Mouse (Mus musculus) hindbrain, embryonic 14.5 days (tissue): ENCODE results near the gene Tmtc2. TPM values are rescaled to one million over a fixed set of nuclear protein-coding genes. Genes with fewer than 3 reads are reported as not detected.

Experiments
- ATAC-seq: fragments of 200-750 bp; cut with Nextera tagmentation; 2 replicates; pipeline ENCODE4 v1.8.0; 2017; ENCODE audit warnings: moderate number of reproducible peaks, mild to moderate bottlenecking, moderate TSS enrichment, moderate library complexity; ENCODE audit not compliant: low FRiP score
- DNase-seq: peaks from one replicate; pipeline ENCODE4 v3.0.0-alpha.2; 2015; ENCODE audit warnings: low spot score
- H3K27ac ChIP-seq: fragments of 300-500 bp; sonication (generic); 2 replicates; pipeline ENCODE4 v1.5.1; 2014; ENCODE audit warnings: mild to moderate bottlenecking, moderate library complexity
- H3K27me3 ChIP-seq: fragments of 300-500 bp; sonication (generic); 2 replicates; pipeline ENCODE4 v1.6.1; 2014; ENCODE audit warnings: mild to moderate bottlenecking, low read length, mixed read lengths; ENCODE audit not compliant: control insufficient read depth, insufficient read depth
- H3K36me3 ChIP-seq: fragments of 300-500 bp; sonication (generic); replicated peaks from 2 replicates; pipeline ENCODE4 v1.6.1; 2014; ENCODE audit not compliant: control insufficient read depth, insufficient read depth
- H3K4me1 ChIP-seq: fragments of 300-500 bp; sonication (generic); replicated peaks from 2 replicates; pipeline ENCODE4 v1.6.1; 2014; ENCODE audit warnings: antibody characterized with exemption, low read length, mixed read lengths; ENCODE audit not compliant: control insufficient read depth, insufficient read depth
- H3K4me2 ChIP-seq: fragments of 300-500 bp; sonication (generic); replicated peaks from 2 replicates; pipeline ENCODE4 v1.6.1; 2014; ENCODE audit warnings: mild to moderate bottlenecking, moderate library complexity
- H3K4me3 ChIP-seq: fragments of 300-500 bp; sonication (generic); replicated peaks from 2 replicates; pipeline ENCODE4 v1.5.1; 2014; ENCODE audit warnings: mild to moderate bottlenecking, low read length
- H3K9ac ChIP-seq: fragments of 300-500 bp; sonication (generic); 2 replicates; pipeline ENCODE4 v1.6.1; 2014
- H3K9me3 ChIP-seq: fragments of 300-500 bp; sonication (generic); 2 replicates; pipeline ENCODE4 v1.6.1; 2016; ENCODE audit warnings: low read length; ENCODE audit not compliant: control insufficient read depth
- whole genome bisulfite sequencing: fragments of 180-500 bp; shearing (Covaris S2); extraction: QIAGEN DNeasy Blood & Tissue Kit; methylation state at CpG from one replicate; pipeline ENCODE4 v1.1.7; 2014; 5-methylcytosine and 5-hydroxymethylcytosine counted together
- polyA plus RNA-seq: library from polyadenylated mRNA; unstranded; fragments of >200 nt; fragmentation: Nextera tagmentation; extraction: Ambion mirVana; gene quantifications from 2 replicates; pipeline ENCODE4 v1.2.1, GENCODE M21; 2014

Gene Tmtc2
- polyA plus RNA-seq, 1 experiment from 2014 or later: 7.3 TPM

DNA sequence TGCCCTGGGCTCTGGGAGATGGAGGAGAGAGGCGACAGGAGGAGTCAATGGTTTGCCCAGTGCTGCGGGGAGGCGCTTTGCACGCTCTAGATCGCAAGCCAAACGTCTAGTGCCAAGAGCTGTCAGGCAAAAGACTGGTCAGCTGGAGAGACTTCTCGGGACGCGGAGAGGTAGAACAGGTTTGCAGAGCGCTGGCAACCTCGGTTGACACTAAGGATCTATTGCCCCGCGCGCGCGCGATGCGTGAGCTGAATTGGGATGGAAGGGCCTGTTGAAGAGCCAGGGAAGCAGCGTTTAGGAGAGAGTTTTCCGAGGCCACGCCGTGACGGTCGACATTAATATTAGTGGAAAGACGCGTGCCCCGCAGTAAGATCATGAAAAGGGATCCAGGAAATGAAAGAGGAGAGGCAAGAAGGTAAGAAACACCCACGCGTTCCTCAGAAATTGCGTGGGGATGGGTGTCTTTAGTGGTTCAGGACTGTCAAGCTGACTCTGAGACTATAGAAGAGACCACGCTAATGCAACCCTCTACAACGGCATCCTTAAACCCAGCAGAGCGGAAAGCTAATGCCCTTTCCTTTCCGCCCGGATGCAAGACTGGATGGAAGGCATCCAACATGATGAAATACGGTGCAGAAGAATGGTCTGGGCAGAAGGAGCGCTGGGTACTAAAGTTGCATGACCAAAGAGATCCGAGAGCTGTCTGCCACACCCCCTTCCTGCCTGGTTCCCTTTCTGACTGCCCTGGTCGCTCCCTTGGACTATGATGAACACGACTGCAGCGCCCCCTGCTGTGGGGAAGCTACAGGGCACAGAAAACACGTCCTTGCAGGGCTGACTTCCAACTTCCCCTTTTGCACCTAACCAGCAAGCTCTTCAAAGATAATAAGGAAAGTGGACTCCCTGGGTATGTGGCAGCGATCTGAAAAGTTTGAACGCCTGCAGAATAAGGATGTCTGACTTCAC is 727 bp upstream of the Tmtc2 start:
- DNase-seq (peak; percentile 95), ATAC-seq (peak; percentile 79)
- Histone ChIP-seq H3K4me3 (peak overlapping the region; percentile 84), H3K9ac (peak overlapping the region; percentile 94), H3K27me3 (no peaks in the 10 kb centered on the region), H3K36me3 (no peaks in the 10 kb centered on the region), H3K4me1 (peaks cover 35% of the 10 kb centered on the region), H3K9me3 (no peaks in the 10 kb centered on the region), H3K4me2 (peak overlapping the region; percentile 77), H3K27ac (peak overlapping the region; percentile 94)
- WGBS: under 1% methylated on average over 44 of the region's 44 CpGs

DNA sequence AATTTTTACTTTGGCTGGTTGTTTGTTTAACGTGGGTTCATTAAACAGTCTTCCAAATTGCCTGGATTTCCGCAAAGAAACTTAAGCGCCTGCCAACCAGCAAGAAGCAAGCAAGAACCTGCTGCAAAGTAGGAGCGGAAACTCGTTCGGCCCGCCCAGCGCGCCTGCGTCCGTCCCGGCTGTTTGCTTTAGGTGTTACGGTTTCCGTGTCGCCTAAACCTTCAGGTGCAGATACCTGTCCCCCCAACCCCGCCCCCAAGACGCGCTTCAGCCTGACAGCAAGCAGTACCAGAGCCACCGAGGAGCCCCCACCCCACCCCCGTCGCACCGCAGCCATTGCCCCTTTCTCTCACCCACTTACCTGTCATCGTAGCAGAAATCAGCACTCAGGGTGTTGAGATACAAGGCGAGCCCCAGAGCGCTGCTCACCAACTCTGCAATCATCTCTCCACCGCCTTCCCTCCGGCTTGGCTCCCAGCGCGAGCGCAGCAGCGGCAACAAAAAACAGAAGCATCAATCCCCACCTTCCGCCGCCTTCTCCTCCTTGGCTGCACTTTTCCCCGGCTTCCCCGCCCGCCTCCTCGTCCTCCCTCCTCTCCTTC is 844 bp downstream of the Tmtc2 start:
- peak overlapping the region; percentile 84 for H3K4me3 ChIP-seq
- WGBS: 1% methylated on average over 37 of the region's 37 CpGs
- H3K27me3 ChIP-seq: no peaks in the 10 kb centered on the region
- peak overlapping the region; percentile 94 for H3K27ac ChIP-seq
- ATAC-seq: 0 out of 2 replicates have a peak, but pooled peaks have one; percentile 3
- no peaks in the 10 kb centered on the region for H3K9me3 ChIP-seq
- peak overlapping the region; percentile 94 for H3K9ac ChIP-seq
- no peaks in the 10 kb centered on the region for H3K36me3 ChIP-seq
- peak overlapping the region; percentile 77 for H3K4me2 ChIP-seq
- DNase-seq: peak; percentile 36
- peaks cover 33% of the 10 kb centered on the region for H3K4me1 ChIP-seq

DNA sequence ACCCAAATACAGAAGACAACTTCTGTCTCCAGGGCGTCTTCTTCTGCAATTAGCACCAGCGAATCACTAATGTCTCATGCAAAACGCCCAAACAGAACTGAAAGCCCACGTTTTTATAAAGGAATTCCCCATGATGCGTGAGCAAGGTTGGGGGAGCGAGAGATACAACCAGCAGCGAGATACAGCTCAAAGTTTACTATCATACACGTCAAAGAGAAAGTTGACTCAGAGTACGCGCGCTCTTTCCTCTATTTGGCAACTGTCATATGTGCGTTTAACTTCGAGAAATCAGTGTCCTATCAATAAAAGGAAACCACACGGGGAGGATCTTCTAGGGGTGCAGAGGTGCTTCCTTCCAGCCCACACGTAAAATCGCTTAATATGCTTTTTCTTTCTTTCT is 1.4 kb downstream of the Tmtc2 start:
- WGBS: 3% methylated on average over 16 of the region's 16 CpGs
- H3K9ac ChIP-seq: peak overlapping the region; percentile 94
- ATAC-seq: no peak

DNA sequence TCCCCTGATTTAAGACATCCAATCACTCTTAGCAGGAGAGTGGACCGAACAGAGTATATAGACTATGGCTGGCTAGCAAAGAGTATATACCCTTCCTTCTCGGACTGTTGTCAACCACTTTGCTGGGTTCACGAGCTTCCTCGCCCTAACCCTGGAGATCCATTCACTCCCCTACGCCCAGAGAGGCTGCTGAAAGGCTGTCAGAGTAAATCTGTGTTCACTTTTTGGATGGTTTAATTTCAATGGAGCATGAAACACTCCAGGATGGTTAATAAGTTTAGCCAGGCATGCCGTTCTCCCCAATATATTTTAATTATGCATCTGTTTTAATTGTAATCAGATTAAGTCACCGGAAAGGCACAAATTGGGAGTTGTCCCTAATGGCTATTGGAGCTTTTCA is 1.9 kb downstream of the Tmtc2 start:
- H3K4me3 ChIP-seq: peak overlapping the region; percentile 84
- no peaks in the 10 kb centered on the region for H3K27me3 ChIP-seq
- no peaks in the 10 kb centered on the region for H3K9me3 ChIP-seq
- H3K9ac ChIP-seq: peak overlapping the region; percentile 94
- peaks cover 25% of the 10 kb centered on the region for H3K4me1 ChIP-seq
- H3K36me3 ChIP-seq: no peaks in the 10 kb centered on the region
- ATAC-seq (no peak), DNase-seq (no peak)
- WGBS: 19% methylated on average over 7 of the region's 7 CpGs
- H3K27ac ChIP-seq: no peak overlapping the region
- H3K4me2 ChIP-seq: peak overlapping the region; percentile 77

More for the DNA sequence above, 1.4 kb downstream of the Tmtc2 start:
- Histone ChIP-seq H3K4me3 (peak overlapping the region; percentile 84), H3K4me1 (peaks cover 29% of the 10 kb centered on the region), H3K36me3 (no peaks in the 10 kb centered on the region), H3K9me3 (no peaks in the 10 kb centered on the region), H3K27me3 (no peaks in the 10 kb centered on the region), H3K4me2 (peak overlapping the region; percentile 77), H3K27ac (no peak overlapping the region)
- DNase-seq: no peak

DNA sequence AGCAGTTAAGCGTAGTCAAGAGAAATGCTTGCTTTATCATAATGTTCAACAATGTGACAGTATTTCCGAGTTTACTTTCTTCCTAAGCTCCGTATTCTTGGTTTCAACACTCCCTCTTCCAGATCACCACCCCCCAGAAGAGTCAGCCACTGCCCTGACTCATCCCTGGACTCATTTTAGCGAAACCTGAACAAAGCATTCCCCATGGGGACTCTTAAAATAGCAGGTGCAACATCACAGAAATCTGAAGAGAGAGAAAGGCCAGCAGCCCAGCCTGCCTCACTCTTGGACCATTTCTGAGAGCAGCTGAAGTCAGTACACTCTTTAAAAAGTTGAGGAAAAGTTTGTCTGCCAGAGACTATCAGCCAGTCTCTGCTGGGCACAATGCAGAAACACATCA is 2.4 kb downstream of the Tmtc2 start:
- Histone ChIP-seq H3K27me3 (no peaks in the 10 kb centered on the region), H3K27ac (no peak overlapping the region), H3K4me1 (peaks cover 25% of the 10 kb centered on the region), H3K9ac (peak overlapping the region; percentile 94), H3K9me3 (no peaks in the 10 kb centered on the region), H3K36me3 (no peaks in the 10 kb centered on the region), H3K4me3 (peak overlapping the region; percentile 84), H3K4me2 (peak overlapping the region; percentile 77)
- DNase-seq (no peak), ATAC-seq (no peak)
- WGBS: 64% methylated on average over 4 of the region's 4 CpGs

DNA sequence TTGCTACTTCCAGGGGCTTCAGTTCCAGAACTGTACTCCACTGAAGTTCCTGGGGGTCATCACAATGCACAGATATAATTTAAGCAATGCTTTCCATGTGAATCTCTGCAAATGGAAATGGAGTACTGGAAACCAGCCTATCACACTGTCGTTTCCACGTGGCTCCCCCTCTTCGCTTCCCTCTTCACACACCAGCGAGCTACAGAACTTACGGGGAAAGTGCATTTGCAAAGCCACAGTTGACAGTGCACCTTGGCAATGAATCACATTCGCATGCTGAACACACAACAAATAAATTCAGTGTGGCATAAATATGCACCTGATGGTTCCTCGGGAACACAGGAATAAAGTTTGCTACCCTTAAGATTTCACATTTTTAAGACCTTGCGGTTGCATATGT is 3.2 kb downstream of the Tmtc2 start:
- Histone ChIP-seq H3K27me3 (no peaks in the 10 kb centered on the region), H3K36me3 (no peaks in the 10 kb centered on the region), H3K9ac (no peak overlapping the region), H3K9me3 (no peaks in the 10 kb centered on the region), H3K4me1 (peaks cover 25% of the 10 kb centered on the region), H3K4me2 (peak overlapping the region; percentile 77), H3K4me3 (peak overlapping the region; percentile 84), H3K27ac (no peak overlapping the region)
- ATAC-seq (no peak), DNase-seq (no peak)
- 66% methylated on average over 8 of the region's 8 CpGs for WGBS

DNA sequence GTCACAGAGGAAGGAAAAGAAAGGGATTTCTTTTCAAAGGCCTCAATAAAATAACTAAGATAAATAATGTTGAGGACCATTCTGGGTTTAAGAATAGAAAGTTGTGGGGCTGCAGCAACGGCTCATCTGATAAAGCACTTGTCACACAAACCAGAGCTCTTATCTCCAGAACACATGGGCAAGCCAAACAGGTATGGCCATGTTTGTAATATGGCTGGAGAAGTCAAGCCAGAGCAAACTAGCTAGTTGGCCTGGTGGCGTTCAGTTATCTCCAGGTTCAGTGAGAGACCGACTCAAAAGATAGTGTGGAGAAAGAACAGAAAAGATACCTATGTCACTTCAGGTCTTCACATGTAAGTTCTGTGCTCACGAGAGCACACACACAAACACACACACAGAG is 4.7 kb downstream of the Tmtc2 start:
- Histone ChIP-seq H3K27ac (no peak overlapping the region), H3K27me3 (no peaks in the 10 kb centered on the region), H3K36me3 (no peaks in the 10 kb centered on the region), H3K4me3 (no peak overlapping the region), H3K9ac (no peak overlapping the region), H3K9me3 (no peaks in the 10 kb centered on the region), H3K4me2 (peak overlapping the region; percentile 77), H3K4me1 (peaks cover 25% of the 10 kb centered on the region)
- ATAC-seq: no peak
- WGBS: 91% methylated on average over 4 of the region's 4 CpGs
- DNase-seq: no peak

DNA sequence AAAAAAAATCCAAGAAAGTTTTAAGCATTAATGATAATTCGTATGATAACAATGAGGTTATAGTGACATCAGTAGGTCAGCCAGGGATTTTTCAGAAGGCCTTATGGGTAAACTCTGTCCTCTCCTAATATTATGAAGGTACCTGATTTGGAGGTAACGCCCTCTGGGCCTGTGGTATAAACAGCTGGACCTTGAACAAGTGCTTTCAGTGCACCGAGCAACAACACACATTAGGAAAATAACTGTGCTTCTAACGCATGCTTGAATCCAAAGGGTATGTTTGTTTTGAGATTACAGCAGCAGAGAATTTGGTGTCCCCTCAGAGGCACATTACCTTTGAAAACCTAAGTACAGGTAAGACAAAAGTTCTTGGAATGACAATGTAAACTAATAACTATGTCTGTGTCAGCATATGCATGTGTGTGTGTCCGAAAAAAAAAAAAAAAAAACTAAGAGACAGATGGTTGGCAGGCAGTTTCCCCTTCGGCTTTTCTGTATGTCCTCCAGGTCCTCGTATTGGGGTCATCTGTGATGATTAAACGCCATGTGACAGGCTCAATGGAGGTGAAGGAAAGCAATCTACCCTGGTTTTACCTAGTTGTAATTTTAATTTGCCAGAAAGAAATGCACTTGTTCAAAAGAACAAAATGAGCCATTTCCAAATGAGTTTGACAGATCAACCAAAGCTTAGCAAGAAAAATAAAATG is 6.3 kb downstream of the Tmtc2 start:
- 70% methylated on average over 8 of the region's 8 CpGs for WGBS

DNA sequence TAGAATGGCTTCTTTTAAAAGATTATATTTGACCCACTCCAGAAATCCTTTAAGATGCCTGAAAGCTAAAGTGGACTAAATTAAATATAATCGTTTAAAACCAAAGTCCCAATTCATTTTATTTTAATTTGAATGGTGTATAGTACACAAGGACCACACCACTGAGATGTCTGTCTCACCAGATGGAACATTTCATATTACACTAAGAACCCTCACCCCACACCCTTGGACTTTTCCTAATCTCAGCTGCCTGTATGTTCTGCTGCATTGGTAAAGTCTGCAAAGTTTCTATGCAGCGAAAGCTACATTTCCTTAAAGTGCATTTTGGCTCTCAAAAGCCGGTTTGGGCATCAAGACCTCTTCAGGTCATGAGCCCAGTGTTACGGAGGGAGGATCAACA is 12.7 kb downstream of the Tmtc2 start:
- peaks cover 5% of the 10 kb centered on the region; the same call in 1 of the 2 replicates for H3K4me1 ChIP-seq
- no peaks in the 10 kb centered on the region for H3K27me3 ChIP-seq
- no peak for ATAC-seq
- no peak for DNase-seq
- H3K4me3 ChIP-seq: no peak overlapping the region
- no peaks in the 10 kb centered on the region for H3K9me3 ChIP-seq
- H3K27ac ChIP-seq: no peak overlapping the region
- 94% methylated on average over 4 of the region's 4 CpGs for WGBS
- no peak overlapping the region for H3K4me2 ChIP-seq
- H3K9ac ChIP-seq: no peak overlapping the region
- no peaks in the 10 kb centered on the region for H3K36me3 ChIP-seq

More for the DNA sequence above, 6.3 kb downstream of the Tmtc2 start:
- DNase-seq (no peak), ATAC-seq (no peak)
- no peak overlapping the region for H3K4me3 ChIP-seq
- no peak overlapping the region for H3K9ac ChIP-seq
- no peaks in the 10 kb centered on the region for H3K36me3 ChIP-seq
- no peaks in the 10 kb centered on the region for H3K27me3 ChIP-seq
- no peak overlapping the region for H3K4me2 ChIP-seq
- peaks cover 29% of the 10 kb centered on the region for H3K4me1 ChIP-seq
- H3K9me3 ChIP-seq: no peaks in the 10 kb centered on the region
- no peak overlapping the region for H3K27ac ChIP-seq
